Mouse (Mus musculus): ENCODE data around the gene Rnf167. TPM values are rescaled to one million over a fixed set of nuclear protein-coding genes. Genes with fewer than 3 reads are reported as not detected.

Rnf167 gene
- total RNA-seq (2021), result 10 to 100 TPM; 62.2 to 62.7 TPM

DNA sequence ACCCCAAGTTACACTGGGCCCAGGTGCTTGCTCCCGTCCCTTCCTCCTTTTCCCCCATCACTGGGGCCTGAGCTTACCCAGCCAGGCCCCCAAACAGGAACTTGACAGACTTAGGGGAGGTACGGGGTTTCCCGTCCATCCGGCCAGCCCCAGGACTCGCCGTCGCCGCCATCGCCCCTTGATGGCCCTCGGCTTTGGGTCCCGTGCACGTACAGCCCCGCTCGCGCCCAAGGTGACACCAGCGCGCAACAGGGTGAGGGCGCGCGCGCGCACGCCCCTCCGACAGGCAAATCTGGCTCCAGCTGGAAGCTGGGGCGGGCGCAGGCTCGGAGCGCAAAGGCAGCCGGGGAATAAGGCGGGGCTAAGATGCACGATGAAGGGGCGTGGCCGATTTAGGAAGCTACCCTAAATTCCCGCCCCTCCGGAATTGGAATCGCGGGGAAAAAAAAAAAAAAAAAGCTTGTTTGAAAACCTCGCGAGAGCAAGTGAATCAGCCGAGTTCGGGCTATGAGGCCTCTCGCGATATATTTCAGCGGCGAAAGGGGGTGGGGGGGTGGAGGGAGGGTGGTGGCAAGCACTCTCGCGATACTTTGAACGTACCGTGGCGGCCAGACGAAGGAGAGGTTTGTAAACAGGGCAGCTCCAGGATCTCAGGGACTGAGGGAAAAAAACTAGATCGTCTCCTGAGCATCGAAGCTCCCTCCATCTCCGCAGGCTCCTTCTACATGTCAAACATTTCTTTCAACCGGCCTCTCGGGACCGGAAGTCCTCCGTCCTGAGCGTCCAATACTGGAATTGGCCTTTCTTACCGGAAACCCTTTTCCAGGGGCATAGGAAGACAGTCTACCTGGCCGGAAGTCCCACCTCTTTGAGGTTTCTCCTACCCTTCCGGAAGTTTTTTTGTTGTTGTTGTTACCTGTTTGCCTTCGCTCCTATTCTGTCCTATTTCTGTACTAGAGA is at the start of gene Rnf167, which contains the start of gene Slc25a11:
Gene Rnf167 (plus strand): TSS at position 545 of the 960 bp plus-strand sequence.
Gene Slc25a11 (minus strand): TSS at position 789 of the 960 bp plus-strand sequence.
- DNase-seq (ENCODE audit: extremely low spot score in 1 of 2, low spot score in 2 of 2), result peak; percentile 96 to 99
- intact Hi-C loops (cut with DNase I), result no loop called here

DNA sequence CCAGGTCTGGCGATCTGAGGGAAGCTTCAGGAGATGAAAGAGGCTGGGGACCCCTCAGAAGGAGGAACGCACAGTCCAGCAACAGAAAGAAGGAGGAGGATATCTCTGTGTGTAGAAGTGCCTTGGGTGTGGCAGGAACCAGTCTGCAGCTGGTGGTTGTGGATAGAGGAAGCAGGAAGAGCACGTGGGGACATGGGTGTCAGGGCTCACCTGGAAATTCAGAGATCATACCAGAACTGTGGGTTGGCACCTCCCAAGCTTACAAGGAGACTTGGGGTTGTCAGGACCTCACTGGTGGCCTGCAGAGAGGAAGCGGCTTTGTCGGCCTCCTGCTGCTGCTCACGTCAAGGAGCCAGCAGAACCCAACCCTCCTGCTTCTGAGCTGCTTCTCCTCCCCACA is 49.7 kb upstream of the Rnf167 start:
- intact Hi-C loops (cut with DNase I), result loop anchor here (5.0 kb wide), 1 partner anchor 35 kb away; the partner anchor contains the start of gene Mink1
- no peak for DNase-seq (ENCODE audit: extremely low spot score in 1 of 2, low spot score in 2 of 2)

DNA sequence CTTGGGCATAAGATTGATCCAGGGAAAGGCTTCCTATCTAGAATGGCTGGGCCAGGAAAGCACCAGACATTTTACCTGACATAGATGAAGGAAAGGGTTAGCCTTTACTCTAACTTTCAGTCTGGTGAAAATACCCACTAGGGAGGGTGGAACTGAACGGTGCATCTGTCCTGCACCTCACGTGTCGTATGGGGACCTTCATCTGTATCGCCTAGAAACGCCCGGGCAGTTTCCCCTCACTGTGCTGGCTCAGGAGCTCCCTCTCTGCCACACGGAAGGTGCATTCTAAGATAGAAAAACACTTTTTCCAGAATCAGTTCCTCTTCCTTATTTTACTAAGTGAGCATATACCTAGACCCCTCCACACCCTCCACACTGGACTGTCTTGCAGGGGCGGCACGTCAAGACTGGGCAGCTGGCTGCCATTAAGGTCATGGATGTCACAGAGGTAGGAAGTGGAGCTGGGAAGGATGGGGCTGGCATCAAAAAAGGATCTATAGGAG is 48.5 kb upstream of the Rnf167 start:
- intact Hi-C loops (cut with DNase I), result loop anchor here (5.0 kb wide), 1 partner anchor 36 kb away; the partner anchor contains the start of gene Mink1
- no peak for DNase-seq (ENCODE audit: extremely low spot score in 1 of 2, low spot score in 2 of 2)

DNA sequence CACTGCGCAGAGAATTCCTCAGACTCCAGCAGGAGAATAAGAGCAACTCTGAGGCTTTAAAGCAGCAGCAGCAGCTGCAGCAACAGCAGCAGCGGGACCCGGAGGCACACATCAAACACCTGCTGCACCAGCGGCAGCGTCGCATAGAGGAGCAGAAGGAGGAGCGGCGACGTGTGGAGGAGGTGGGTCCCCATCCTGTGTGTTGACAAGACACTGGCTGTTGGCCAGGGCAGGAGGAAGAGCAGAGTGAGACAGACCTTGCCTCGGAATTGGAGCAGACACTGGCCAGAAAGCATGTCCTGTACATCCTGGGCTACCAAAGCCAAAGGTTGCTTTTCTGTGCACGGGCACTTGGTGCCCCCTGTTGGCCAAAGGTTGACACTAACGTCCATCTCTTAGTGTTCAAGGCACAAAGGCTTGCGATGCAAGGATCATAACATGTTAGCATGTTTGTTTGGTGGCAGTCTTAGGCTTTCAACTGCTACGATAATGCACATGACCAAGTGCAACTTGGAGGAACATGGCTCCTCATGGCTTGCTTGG is 41.9 kb upstream of the Rnf167 start:
- intact Hi-C loops (cut with DNase I), result loop anchor here (5.0 kb wide), 2 partner anchors 63 to 88 kb away; partner anchors contain the start of genes Gltpd2 and Pld2
- peak; percentile 46 to 76 for DNase-seq (ENCODE audit: extremely low spot score in 1 of 2, low spot score in 2 of 2)

DNA sequence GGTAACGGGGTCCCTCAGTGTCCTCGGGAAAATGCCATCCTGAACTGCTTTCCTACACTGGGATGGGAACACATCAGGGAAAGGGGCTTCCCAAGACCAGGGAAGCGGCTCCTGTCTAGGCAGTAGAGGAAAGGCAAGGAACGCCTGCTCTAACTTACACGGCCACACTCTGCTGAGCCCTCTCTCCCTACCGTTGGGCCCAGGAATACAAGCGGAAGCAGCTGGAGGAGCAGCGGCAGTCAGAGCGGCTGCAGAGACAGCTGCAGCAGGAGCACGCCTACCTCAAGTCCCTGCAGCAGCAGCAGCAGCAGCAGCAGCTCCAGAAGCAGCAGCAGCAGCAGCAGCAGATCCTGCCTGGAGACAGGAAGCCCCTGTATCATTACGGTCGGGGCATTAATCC is 40.3 kb upstream of the Rnf167 start:
- intact Hi-C loops (cut with DNase I), result loop anchor here (5.0 kb wide), 2 partner anchors 64 to 89 kb away; partner anchors contain the start of genes Gltpd2 and Pld2
- DNase-seq (ENCODE audit: extremely low spot score in 1 of 2, low spot score in 2 of 2), result no peak

DNA sequence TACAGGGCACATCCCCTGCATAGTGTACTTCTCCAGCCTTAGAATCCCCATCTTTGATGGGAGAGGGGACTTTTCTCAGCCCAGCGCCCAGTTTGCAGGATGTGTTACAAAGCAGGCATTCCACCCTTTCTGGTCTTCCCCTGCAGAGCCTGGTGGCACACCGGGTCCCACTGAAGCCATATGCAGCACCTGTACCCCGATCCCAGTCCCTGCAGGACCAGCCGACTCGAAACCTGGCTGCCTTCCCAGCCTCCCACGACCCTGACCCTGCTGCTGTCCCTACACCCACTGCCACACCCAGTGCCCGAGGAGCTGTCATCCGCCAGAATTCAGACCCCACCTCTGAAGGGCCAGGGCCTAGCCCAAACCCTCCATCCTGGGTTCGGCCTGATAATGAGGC is 39.4 kb upstream of the Rnf167 start:
- intact Hi-C loops (cut with DNase I), result loop anchor here (5.0 kb wide), 2 partner anchors 65 to 90 kb away; partner anchors contain the start of genes Gltpd2 and Pld2
- DNase-seq (ENCODE audit: extremely low spot score in 1 of 2, low spot score in 2 of 2), result no peak

DNA sequence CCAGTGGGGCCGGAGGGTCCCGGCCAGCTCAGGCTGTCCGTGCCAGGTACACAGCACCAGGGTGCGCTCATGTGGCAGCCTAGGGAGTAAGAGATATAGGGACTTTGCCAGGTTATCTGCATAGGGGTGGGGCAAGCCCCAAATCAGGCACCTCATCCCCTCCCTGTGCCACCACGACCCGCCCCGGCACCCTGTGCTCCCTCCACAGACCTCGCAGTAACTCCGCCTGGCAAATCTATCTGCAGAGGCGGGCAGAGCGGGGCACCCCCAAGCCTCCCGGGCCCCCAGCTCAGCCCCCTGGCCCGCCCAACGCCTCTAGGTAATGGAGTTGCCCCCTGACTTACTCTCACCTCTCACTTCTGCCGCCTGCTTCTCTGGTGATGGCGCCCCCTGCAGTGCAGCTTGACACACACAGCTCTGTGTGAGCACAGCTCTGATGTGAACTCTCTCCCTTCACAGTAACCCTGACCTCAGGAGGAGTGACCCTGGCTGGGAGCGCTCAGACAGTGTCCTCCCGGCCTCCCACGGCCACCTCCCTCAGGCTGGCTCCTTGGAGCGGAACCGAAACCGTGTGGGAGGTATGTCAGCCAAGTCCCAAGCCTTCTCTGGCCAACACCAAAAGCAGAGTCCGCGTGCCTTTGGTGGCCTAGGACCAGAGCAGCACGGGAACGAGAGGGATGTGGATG is 38.5 kb upstream of the Rnf167 start:
- no peak for DNase-seq (ENCODE audit: extremely low spot score in 1 of 2, low spot score in 2 of 2)
- intact Hi-C loops (cut with DNase I), result loop anchor here (5.0 kb wide), 2 partner anchors 66 to 91 kb away; partner anchors contain the start of genes Gltpd2 and Pld2

DNA sequence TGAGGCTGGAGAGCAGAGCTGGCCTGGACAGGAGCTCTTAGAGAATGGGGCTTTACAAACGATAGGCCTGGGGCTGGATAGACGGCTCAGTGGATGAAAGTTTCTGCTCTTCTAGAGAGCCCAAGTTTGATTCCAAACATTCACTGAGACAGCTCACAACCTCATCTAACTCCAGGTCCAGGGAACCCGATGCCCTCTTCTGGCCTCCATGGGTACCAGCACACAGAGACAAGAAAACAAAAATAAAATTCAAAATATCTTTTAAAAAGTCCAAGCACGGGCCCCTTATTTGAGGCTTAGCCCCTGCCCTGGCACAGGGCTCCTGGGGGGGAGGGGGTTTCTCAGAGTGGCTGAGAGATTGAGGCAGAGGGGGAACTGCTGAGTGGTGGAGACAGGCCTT is 36.3 kb upstream of the Rnf167 start:
- intact Hi-C loops (cut with DNase I), result loop anchor here (10.0 kb wide), 1 partner anchor 166 kb away; no protein-coding TSS in a partner anchor
- DNase-seq (ENCODE audit: extremely low spot score in 1 of 2, low spot score in 2 of 2), result no peak

DNA sequence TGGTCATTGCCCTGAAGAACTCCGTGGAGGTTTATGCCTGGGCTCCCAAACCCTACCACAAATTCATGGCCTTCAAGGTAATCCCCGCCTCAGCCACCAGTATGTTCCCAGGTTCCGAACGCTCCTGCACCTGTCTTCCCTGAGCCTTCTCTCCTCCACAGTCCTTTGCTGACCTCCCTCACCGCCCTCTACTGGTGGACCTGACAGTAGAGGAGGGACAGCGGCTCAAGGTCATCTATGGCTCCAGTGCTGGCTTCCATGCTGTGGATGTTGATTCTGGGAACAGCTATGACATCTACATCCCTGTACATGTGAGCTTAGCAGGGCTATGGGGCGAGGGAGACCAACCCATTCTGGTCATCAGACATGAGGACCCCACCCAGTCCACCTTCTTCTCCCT is 34.5 kb upstream of the Rnf167 start:
- intact Hi-C loops (cut with DNase I), result loop anchor here (10.0 kb wide), 1 partner anchor 168 kb away; no protein-coding TSS in a partner anchor
- no peak for DNase-seq (ENCODE audit: extremely low spot score in 1 of 2, low spot score in 2 of 2)

DNA sequence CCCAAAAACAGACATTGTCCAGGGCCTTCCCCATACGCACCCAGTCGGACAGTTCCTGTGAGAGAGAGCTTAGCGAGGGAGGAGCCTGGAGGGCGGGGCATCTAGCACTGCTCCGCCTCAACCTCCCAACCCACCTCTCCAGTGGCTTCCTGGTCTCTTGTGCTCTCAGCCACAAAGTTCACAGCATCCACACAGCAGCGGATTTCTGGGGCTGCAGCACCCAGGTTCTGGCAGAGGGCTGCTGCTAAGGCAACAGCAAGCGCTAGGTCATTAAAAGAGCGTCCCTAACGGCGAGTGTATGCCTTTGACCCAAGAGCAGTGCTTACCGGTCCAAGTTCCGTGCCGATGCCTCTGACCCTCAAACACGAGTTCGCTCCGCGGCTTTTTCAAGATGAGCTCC is 32.0 kb upstream of the Rnf167 start:
- peak in 1 of 2 experiments; percentile 75 for DNase-seq (ENCODE audit: extremely low spot score in 1 of 2, low spot score in 2 of 2)
- intact Hi-C loops (cut with DNase I), result loop anchor here (10.0 kb wide), 1 partner anchor 170 kb away; no protein-coding TSS in a partner anchor

DNA sequence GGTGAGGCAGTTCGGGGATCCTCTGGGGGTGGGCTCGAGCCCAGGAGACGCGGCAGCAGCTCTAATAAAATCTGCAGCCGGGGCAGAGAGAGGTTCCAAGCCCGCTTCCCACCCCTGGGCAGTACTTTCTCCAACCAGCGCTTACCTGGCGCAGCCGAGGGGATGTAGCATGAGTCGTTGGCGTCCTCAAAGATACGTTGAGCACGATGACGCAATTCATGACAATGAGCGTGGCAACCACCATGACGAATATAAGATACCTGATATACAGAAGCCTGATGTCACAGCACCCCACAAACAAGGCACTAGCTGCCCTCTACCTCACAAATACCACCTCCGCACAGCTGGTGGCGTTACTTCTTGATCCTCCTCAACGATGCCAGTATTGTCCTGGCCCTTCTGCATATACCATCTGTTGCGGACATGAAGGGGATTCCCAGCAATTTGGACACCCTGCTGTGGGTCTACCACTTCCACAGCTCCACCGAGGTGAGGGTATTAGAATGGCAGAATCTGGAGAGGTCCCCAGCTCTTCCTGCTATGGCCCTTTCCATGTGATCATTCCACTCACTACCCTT is 31.4 kb upstream of the Rnf167 start, which contains the start of gene 4930544D05Rik:
Gene 4930544D05Rik (plus strand): TSS at position 333 of the 578 bp plus-strand sequence.
- intact Hi-C loops (cut with DNase I), result loop anchor here (10.0 kb wide), 1 partner anchor 171 kb away; no protein-coding TSS in a partner anchor
- DNase-seq (ENCODE audit: extremely low spot score in 1 of 2, low spot score in 2 of 2), result no peak

DNA sequence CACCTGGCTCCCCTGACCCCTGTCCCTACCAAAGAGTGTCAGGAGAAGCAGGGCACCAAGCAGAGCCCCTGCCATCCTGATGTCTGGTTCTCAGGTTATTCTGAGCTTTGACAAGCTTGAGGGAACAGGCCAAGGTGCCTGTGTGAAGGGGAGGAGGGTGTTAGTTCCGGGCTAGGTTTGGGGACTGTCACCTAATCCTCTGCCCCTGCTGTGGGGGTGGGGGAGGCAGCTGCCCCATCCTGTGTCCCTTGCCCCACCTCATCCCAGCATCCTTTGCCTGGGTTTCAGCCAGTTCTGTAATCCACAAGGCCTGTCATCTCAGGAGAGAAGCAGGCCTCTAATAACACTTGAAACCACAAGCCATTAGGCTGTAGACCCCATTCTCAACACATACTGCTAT is 27.9 kb upstream of the Rnf167 start, which contains the start of gene Chrne:
Gene Chrne (minus strand): TSS at position 116 of the 400 bp plus-strand sequence.
- no peak for DNase-seq (ENCODE audit: extremely low spot score in 1 of 2, low spot score in 2 of 2)
- intact Hi-C loops (cut with DNase I), result loop anchor here (10.0 kb wide), 1 partner anchor 174 kb away; no protein-coding TSS in a partner anchor

DNA sequence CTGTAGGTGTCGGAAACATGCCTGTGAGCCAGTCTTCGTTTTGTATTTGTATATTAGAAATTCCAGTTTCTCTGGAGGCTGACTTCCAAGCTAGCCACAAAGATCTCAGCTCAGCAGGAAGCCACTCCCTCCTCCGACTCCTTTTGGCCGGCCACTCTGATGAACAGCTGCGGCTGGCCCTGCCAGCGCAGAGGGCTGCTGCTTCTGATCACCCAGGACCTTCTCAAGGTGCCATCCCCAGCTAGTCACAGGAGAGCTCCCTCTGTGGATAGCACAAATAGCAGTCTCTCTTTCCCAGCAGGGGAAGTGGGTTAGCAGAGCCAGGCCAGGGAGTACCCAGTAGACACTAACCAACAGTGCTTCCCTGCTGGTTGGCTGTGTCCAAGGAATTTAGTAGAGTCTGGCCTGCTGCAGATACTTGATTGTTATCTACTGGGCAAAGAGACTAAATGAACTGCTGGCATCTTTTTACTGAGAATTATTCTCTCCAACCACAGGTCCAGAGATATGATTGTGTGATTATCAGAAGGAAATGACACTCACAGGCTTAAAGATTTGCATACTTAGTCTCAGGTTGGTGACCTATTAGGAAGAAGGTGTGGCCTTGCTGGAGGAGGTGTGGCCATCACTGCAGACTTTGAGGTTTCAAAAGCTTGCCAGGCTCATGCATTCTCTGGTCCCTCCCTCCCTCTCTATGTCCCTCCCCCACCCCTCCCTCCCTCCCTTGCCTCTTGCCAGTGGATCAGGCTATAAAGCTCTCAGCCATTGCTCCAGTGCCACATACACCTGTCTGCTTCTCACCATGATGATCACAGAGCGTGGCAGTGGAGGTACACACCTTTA is 24.8 kb upstream of the Rnf167 start:
- DNase-seq (ENCODE audit: extremely low spot score in 1 of 2, low spot score in 2 of 2), result no peak
- intact Hi-C loops (cut with DNase I), result loop anchor here (5.0 kb wide), 1 partner anchor 105 kb away; the partner anchor contains the start of gene Gltpd2

DNA sequence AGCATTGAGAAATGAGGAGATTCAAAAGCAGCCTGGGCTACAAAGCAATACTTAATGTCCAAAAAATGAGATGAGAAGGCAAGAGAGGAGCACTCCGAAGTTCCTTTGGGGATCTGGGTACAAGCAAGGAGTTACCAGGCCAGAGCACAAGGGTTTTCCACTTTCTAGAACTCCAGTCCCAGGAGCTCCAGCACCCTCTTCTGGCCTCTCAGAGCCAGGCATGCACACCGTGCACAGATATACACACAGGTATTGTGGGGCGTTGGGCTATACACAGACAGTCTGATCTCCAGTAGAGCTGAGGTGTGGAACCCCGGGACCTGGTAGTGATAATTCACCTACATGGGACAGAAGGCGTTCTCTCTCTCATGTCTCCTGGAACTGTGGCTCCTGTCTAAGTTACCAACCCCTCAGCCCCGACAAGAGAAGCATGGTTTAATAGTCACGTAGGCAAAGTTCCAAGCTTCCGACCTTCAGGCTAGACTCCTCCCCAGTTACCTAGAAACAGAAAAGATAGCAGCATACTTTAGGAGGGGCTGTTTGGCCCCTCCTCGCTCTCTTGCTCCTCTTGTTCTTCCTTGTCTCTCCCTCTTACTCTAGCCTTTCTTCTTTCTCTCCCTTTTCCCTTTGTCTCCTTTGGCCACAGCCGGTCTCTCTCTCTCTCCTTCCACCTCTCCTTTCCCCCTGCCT is 23.8 kb upstream of the Rnf167 start:
- DNase-seq (ENCODE audit: extremely low spot score in 1 of 2, low spot score in 2 of 2), result no peak
- intact Hi-C loops (cut with DNase I), result loop anchor here (5.0 kb wide), 1 partner anchor 106 kb away; the partner anchor contains the start of gene Gltpd2

DNA sequence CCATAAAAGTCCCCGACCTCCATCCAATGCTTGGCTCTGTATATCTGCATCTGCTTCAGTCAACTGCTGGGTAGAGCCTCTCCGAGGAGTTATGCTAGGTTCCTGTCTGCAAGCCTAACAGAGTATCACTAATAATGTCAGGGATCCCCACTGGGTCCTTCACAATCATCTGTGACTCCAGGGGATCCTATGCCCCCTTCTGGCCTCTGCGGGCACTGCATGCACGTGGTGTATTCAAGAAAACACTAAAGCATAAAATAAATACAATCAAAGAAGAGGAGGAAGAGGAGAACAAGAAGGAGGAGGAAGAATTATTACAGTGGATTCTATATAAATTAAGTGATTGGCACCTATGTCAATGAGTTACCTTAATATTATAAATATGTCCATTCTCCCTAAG is 21.6 kb upstream of the Rnf167 start:
- DNase-seq (ENCODE audit: extremely low spot score in 1 of 2, low spot score in 2 of 2), result no peak
- intact Hi-C loops (cut with DNase I), result no loop called here

DNA sequence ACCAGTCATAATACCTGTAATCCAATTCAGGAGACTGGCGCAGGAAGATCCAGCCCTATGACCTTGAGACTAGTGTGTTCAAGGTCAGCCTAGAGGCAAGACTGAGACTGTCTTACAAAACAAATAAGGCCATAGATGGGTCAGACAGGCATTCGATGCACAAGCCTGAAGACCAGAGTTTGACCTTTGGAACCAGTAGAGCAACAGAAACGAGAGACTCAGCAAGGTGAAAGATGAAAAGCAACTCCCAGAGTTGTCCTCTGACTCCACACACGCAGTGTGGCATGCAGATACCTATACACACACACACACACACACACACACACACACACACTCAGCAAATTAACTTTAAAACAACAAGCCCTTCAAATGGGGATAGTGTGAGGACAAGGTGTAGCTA is 20.2 kb upstream of the Rnf167 start:
- intact Hi-C loops (cut with DNase I), result no loop called here
- no peak for DNase-seq (ENCODE audit: extremely low spot score in 1 of 2, low spot score in 2 of 2)
